Mouse (Mus musculus) limb, embryonic 10.5 days (tissue): Measurements from ENCODE around the gene Baiap2. TPM values are rescaled to one million over a fixed set of nuclear protein-coding genes. Genes with fewer than 3 reads are reported as not detected.

Experiments used
- DNase-seq: peaks from one replicate; pipeline ENCODE4 v3.0.0-alpha.2; 2017; ENCODE audit warnings: low spot score
- H3K27ac ChIP-seq: fragments of 300-500 bp; sonication (generic); 2 replicates; pipeline ENCODE4 v1.5.1; 2016; ENCODE audit warnings: mild to moderate bottlenecking
- H3K27me3 ChIP-seq: fragments of 300-500 bp; sonication (generic); 2 replicates; pipeline ENCODE4 v1.6.1; 2016; ENCODE audit warnings: low read depth, mild to moderate bottlenecking; ENCODE audit not compliant: poor library complexity, severe bottlenecking
- H3K36me3 ChIP-seq: fragments of 300-500 bp; sonication (generic); 2 replicates; pipeline ENCODE4 v1.6.1; 2016; ENCODE audit warnings: mild to moderate bottlenecking, moderate library complexity
- H3K4me1 ChIP-seq: fragments of 300-500 bp; sonication (generic); 2 replicates; pipeline ENCODE4 v1.6.1; 2016
- H3K4me3 ChIP-seq: fragments of 300-500 bp; sonication (generic); 2 replicates; pipeline ENCODE4 v1.5.1; 2016; ENCODE audit warnings: mild to moderate bottlenecking, moderate library complexity
- H3K9me3 ChIP-seq: fragments of 300-500 bp; sonication (generic); replicated peaks from 2 replicates; pipeline ENCODE4 v1.6.1; 2016; ENCODE audit warnings: mild to moderate bottlenecking
- WGBS: fragments of 180-500 bp; shearing (Covaris S2); methylation state at CpG from one replicate; pipeline ENCODE4 v1.1.7; 2016; 5-methylcytosine and 5-hydroxymethylcytosine counted together
- polyA plus RNA-seq: library from polyadenylated mRNA; unstranded; fragments of >200 nt; fragmentation: Nextera tagmentation; extraction: Ambion mirVana; gene quantifications from 2 replicates; pipeline ENCODE4 v1.2.1, GENCODE M21; 2016

The Baiap2 gene
- polyA plus RNA-seq, 1 experiment from 2014 or later = 13.8 TPM

DNA sequence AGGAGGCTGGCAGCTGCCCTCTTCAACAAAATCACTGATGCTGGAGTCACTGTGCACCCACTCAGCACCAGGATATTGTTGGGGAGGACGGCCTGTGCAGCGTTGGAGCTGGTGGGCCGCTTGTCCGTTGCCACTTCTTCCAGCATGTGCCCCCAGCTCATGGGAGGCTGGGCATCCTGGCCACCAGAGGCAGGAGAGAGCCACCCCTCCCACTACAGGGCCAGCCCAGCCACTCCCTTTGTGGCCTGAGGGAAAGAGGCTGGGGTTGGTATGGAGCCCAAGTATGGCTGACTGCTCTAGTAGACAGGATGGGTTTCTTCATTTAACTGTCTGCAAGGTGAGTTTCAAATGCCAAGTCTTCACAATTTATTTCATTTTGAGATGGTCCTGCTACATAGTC is 72.2 kb downstream of the Baiap2 start:
- DNase-seq = no peak
- Histone ChIP-seq H3K27me3 (peaks cover 56% of the 10 kb centered on the region), H3K4me3 (no peak overlapping the region), H3K36me3 (no peaks in the 10 kb centered on the region), H3K4me1 (peaks cover 35% of the 10 kb centered on the region), H3K9me3 (no peaks in the 10 kb centered on the region), H3K27ac (0 out of 2 replicates have a peak overlapping the region, but pooled peaks have one; percentile 20)
- WGBS = 88% methylated on average over 4 of the region's 4 CpGs

DNA sequence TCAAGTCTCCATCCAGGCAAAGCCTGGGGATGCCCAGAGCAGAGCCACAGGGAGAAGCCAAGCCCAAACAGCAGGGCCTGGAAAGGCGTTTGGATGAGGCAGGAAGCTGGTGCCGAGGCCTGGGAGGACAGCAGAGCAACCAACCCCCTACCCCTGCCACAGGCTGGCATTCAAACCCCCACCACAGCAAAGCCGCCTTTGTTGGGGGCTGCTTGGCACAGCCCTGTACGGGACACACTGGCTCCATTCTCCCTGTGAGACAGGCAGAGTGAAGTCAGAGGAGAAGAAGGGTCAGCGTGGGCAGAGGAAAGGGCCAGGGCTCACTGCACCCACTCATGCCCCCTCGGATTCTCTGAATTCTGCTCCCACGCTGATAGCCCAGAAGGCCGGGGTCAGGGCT is 74.4 kb downstream of the Baiap2 start:
- no peak overlapping the region for H3K27ac ChIP-seq
- 84% methylated on average over 8 of the region's 8 CpGs for WGBS
- DNase-seq = no peak

DNA sequence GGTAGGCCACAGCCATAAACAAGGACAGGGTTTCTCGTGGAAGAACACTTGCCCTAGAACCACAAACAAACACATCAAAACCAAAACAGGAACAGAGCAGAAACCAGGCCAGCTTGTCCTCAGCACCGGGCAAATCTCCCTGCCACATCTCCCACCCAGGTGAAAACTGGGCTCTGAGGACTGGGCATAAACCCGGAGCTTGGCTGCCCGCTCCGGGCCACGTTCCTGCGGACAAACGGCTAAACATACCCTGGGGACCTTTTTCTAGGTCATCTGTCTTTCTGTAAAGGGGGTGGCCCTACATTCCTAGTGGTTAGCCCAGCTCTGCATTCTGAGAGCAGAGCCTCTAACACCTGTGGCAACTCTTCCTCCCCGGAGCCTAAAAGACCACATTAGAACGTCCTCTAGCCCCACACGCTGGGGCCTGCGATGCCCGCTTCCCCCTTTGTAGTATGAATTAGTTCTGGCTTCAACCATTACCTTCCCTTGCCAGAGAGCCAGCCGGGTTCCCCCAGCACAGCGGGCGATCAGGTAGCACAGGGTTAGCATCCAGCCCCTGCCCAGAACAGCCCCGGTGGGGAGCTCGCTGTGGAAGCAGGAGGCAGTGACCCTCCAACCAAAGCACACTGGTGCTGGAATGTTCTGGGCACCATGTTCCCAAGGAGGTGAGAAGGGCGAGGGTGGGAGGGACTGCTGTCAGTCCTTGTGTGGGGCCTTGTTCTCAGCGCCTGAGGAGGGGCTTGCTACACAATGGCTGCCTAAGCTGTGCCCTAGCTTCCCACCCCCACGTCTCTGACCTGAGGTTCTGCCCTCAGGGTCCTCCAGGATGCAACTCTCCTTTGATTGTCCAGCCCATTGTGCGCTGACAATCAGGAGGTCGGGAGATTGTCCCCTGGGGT is 77.2 kb downstream of the Baiap2 start:
- Histone ChIP-seq H3K4me1 (peaks cover 47% of the 10 kb centered on the region), H3K9me3 (no peaks in the 10 kb centered on the region), H3K4me3 (no peak overlapping the region), H3K36me3 (no peaks in the 10 kb centered on the region), H3K27ac (peak overlapping the region; percentile 48), H3K27me3 (peaks cover 15% of the 10 kb centered on the region; the same call in 1 of the 2 replicates)
- 68% methylated on average over 23 of the region's 23 CpGs for WGBS
- no peak for DNase-seq

More for the DNA sequence above, 74.4 kb downstream of the Baiap2 start:
- Histone ChIP-seq H3K36me3 (no peaks in the 10 kb centered on the region), H3K4me3 (no peak overlapping the region), H3K4me1 (peaks cover 46% of the 10 kb centered on the region), H3K27me3 (peaks cover 34% of the 10 kb centered on the region), H3K9me3 (no peaks in the 10 kb centered on the region)

DNA sequence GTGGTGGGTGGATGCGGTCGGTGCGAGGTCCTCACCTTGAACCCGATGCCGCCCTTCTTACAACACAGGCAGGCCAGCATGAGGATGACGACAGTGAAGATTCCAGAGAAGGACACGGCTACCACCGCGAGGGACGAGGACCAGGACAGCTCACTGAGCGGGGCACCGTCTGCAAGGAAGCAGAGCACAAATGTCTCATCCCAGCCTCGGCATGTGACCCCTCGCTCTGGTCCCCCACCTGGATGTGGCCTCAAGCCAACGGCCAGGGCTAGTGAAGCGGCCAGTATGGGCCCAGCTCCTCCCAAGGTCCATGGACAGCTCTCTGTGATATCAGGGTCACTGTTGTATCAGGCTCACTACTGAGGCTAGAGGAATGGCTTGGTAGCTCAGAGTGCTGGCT is 78.8 kb downstream of the Baiap2 start:
- Histone ChIP-seq H3K27ac (no peak overlapping the region), H3K27me3 (no peaks in the 10 kb centered on the region), H3K4me1 (peaks cover 47% of the 10 kb centered on the region), H3K9me3 (no peaks in the 10 kb centered on the region), H3K36me3 (no peaks in the 10 kb centered on the region), H3K4me3 (no peak overlapping the region)
- 95% methylated on average over 16 of the region's 16 CpGs for WGBS
- DNase-seq = no peak

DNA sequence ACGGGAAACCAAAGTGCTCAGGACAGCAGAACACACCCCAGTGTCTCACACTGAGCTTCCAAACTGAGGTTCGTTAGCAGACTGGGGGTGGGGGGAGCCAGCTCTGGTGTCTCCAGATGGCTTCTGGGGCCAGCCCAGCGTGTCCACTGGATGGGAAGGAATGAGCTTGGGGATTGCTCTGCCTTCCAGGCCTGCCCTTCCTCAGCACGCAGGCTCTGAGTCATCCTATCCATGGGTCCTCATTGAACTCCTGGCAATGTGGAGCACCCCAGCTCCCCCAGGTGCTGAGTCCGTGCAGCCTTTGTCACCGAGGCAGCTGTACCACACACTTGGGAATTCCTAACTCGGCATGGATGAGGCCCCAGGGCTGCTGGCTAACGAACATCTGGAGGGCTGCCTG is 79.7 kb downstream of the Baiap2 start:
- Histone ChIP-seq H3K27ac (peak overlapping the region; percentile 42; the same call in 1 of the 2 replicates), H3K4me1 (peaks cover 51% of the 10 kb centered on the region), H3K36me3 (no peaks in the 10 kb centered on the region), H3K27me3 (no peaks in the 10 kb centered on the region), H3K9me3 (no peaks in the 10 kb centered on the region), H3K4me3 (no peak overlapping the region)
- no peak for DNase-seq
- WGBS = 62% methylated on average over 8 of the region's 8 CpGs

DNA sequence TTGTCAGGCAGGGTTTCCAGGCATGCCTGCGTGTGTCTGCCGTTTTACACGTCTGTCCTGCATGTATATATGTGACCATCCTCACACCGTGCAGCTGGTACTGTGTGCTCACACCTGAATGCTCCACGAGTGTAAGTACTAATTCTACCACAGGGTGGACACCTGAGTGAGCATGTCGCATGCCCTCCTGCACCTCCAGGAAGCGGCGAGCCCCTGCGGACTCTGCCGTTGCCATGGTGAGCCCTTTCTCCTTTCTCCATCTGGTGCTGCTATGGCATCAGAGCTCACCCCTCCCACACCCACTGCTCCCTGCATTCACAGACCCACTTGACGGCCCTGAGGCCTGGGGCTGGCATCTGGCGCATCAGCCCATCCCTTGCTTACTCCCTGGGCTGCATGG is 80.3 kb downstream of the Baiap2 start:
- peaks cover 51% of the 10 kb centered on the region for H3K4me1 ChIP-seq
- no peak for DNase-seq

DNA sequence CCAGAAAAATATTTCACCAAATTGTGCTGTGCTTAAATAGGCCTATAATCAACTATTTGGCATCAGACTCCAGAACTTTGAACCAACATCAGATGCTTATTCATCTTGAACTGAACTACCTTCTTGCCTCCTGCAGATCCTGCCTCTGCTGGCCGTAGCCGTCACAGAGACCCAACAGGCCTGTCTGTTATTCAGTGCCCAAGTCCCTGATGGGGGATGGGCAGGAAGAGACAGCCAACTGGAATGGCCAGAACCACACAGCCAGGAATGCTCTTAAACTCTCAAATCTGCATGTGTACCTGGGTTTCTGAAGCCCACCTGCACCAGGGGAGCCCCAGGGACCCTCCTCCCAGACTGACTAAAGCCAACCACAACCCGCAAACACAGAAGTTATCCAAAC is 84.4 kb downstream of the Baiap2 start:
- H3K36me3 ChIP-seq = no peaks in the 10 kb centered on the region
- no peak overlapping the region for H3K27ac ChIP-seq
- WGBS = 84% methylated on average over 3 of the region's 3 CpGs
- no peak for DNase-seq
- H3K9me3 ChIP-seq = no peaks in the 10 kb centered on the region
- peaks cover 43% of the 10 kb centered on the region for H3K4me1 ChIP-seq
- no peak overlapping the region for H3K4me3 ChIP-seq
- no peaks in the 10 kb centered on the region for H3K27me3 ChIP-seq

More for the DNA sequence above, 80.3 kb downstream of the Baiap2 start:
- Histone ChIP-seq H3K27me3 (no peaks in the 10 kb centered on the region), H3K9me3 (no peaks in the 10 kb centered on the region), H3K27ac (peak overlapping the region; percentile 47; the same call in 1 of the 2 replicates), H3K4me3 (no peak overlapping the region), H3K36me3 (no peaks in the 10 kb centered on the region)
- 79% methylated on average over 12 of the region's 12 CpGs for WGBS

DNA sequence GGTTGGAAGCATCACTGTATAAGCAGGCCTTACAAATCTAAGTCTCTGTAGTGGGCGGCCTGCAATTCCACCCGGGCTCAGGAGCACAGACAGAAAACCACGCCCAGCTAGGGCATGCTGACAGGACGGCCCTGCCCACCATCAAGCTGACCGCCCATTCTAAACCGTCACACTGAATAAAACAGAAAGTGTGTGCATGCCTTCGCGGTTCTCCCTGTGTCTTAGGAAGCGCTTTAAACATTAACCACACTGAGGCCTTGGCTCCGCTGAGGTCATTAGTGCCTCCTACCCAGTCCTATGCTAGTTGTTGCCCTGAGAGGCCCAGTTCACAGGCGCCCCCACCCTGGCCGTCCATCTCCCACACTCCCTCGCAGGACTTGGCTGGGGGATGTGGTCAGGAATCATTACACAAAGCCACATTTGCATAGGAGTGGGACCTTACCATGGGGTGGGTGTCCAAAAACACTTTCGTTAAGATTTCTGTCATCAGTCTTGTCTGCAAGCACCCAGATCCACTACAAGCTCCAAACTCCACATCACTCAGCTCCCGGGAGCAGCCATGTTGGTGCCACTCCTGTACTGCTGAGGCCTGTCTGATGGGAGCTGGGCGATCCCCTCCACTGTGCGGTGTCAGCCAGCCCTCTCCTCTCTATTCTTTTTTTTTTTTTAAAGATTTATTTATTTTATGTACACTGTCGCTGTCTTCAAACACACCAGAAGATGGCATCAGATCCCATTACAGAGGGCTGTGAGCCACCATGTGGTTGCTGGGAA is 85.9 kb downstream of the Baiap2 start:
- Histone ChIP-seq H3K9me3 (no peaks in the 10 kb centered on the region), H3K36me3 (no peaks in the 10 kb centered on the region), H3K27ac (no peak overlapping the region), H3K27me3 (no peaks in the 10 kb centered on the region), H3K4me1 (peaks cover 41% of the 10 kb centered on the region), H3K4me3 (no peak overlapping the region)
- 83% methylated on average over 18 of the region's 18 CpGs for WGBS
- no peak for DNase-seq

DNA sequence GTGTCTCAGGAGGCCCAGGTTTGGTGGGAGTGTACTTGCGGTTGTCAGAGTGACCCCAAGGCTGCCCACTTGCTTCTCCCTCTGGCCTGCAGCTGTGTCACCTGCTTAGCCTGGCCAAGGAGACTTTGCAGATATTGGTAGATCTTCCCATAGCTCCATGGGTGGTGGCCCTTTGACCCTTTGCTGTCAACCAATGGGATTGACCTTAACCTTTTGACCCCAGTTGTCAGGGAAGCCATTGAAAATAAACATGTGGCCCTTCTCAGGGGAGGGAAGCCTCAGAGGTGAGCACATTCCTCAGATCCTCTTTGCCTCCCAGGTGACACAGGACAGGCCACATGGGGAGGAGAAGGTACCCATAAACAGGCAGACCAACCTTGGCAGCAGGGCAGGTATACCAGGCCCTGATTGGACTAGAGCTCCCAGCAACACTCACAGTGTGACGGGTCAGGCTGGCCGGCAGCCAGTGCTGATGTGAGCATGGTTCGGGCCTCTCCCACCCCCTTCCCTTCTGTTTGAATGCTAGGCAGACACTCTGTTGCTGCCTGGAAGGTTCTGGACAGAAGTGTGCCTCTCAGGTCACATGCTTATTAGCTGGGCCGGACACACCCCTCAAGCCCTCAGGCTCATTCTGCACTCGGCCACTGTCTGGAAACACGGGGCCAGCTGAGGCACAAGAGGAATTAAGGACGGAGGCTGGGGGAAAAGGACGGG is 87.0 kb downstream of the Baiap2 start:
- peaks cover 52% of the 10 kb centered on the region for H3K4me1 ChIP-seq
- no peak for DNase-seq
- WGBS = 56% methylated on average over 9 of the region's 9 CpGs

DNA sequence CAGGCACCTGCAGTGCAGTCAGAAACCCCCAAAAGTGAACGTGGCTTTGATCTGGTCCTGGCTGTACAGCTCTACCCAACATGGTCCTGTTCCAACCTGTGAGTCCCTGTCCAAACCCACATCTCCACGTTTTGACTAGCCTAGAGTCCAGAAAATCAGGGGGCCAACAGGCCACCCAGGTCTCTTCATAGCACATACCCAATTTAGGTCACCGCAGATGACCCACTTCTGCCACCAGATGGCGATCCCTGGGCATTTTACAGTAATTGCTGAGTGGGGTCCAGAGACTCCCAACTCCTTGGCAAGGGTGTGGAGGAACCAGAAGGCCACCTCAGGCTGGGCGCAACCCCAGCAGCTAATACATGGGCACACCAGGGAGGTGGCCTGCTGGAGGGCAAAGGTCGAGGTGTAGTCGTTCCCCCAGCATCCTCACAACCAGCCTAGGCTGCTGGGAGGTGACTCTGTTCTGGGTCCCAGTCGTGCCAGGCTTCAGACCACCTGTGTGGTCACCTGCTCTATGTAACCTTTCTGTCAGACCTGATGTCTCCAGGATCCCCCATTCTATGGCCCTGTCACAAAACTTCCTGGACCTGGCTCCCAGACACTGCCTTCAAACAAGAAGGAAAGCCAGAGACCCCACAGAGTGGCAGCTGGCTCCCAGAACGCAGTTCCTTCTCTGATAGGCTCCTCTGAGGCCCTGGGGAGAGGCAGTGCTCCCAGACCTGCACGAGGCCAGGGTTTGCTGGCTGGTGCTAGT is 87.8 kb downstream of the Baiap2 start:
- WGBS = 42% methylated on average over 10 of the region's 10 CpGs
- no peaks in the 10 kb centered on the region for H3K27me3 ChIP-seq
- no peaks in the 10 kb centered on the region for H3K36me3 ChIP-seq
- H3K9me3 ChIP-seq = no peaks in the 10 kb centered on the region
- no peak overlapping the region for H3K4me3 ChIP-seq
- peak overlapping the region; percentile 59 for H3K27ac ChIP-seq
- peak; percentile 72 for DNase-seq
- peaks cover 55% of the 10 kb centered on the region for H3K4me1 ChIP-seq

More for the DNA sequence above, 87.0 kb downstream of the Baiap2 start:
- Histone ChIP-seq H3K27me3 (no peaks in the 10 kb centered on the region), H3K4me3 (no peak overlapping the region), H3K36me3 (no peaks in the 10 kb centered on the region), H3K27ac (peak overlapping the region; percentile 59), H3K9me3 (no peaks in the 10 kb centered on the region)

DNA sequence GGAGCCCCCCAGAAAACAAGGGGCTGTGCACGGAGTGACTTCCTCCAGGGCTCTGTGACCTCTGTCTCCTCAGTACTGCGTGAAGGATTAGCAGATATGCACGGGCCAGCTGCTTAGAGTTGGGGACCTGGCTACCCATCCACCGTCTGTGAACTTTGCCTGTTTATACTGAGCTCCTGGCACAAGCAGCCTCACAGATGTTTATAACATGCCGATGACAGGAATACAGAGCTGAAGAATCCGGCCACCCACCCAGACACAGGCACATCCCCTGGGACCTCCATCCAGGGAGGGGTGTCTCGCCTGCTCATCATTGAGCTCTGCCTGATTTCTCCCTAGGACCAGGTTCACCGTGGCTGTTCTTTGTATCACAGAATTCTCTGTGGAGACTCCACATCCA is 89.5 kb downstream of the Baiap2 start:
- no peak for DNase-seq
- H3K4me1 ChIP-seq = peaks cover 59% of the 10 kb centered on the region
- no peak overlapping the region for H3K4me3 ChIP-seq
- 0 out of 2 replicates have a peak overlapping the region, but pooled peaks have one; percentile 12 for H3K27ac ChIP-seq
- WGBS = 63% methylated on average over 8 of the region's 8 CpGs
- H3K36me3 ChIP-seq = no peaks in the 10 kb centered on the region
- no peaks in the 10 kb centered on the region for H3K9me3 ChIP-seq
- H3K27me3 ChIP-seq = no peaks in the 10 kb centered on the region

DNA sequence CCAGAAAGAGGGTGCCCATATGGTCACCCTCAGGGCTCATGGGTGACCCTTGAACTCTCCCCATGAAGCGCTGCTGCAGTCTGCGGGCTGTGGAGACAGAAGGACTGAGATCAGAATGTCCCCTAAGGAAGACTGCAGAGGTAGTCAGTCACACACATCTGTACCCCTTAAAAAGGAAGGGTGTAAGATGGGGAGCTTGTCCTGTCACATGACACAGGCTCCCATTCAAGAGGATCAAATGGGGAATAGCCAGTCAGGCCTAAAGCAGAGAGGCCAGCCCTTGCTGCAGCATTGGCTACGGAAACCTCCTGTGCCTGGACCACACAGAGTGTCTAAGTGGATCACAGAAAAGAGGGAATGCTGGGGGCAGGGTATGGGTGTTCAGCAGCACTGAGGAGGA is 90.9 kb downstream of the Baiap2 start:
- H3K4me1 ChIP-seq = peaks cover 65% of the 10 kb centered on the region
- no peaks in the 10 kb centered on the region for H3K9me3 ChIP-seq
- 74% methylated on average over 3 of the region's 3 CpGs for WGBS
- no peak overlapping the region for H3K4me3 ChIP-seq
- H3K27ac ChIP-seq = peak overlapping the region; percentile 8; the same call in 1 of the 2 replicates
- no peaks in the 10 kb centered on the region for H3K27me3 ChIP-seq
- DNase-seq = no peak
- no peaks in the 10 kb centered on the region for H3K36me3 ChIP-seq
